Mouse (Mus musculus): Measurements from ENCODE around the gene Tctex1d1.

Tctex1d1 gene

GRCm38 (mm10) chr4:102978440-102978839, at the start of gene Tctex1d1:
Tctex1d1 (plus strand) TSS chr4:102978606.
- in situ Hi-C loops (cut with MboI, MseI), result no loop called here

- in situ Hi-C loops (cut with MboI, MseI), result no loop called here
Measured at GRCm38 (mm10) chr4:102929491-102929890, 48.9 kb upstream of the Tctex1d1 start.

- in situ Hi-C loops (cut with MboI, MseI), result no loop called here
Measured at GRCm38 (mm10) chr4:102930679-102931078, 47.7 kb upstream of the Tctex1d1 start.

GRCm38 (mm10) chr4:102940266-102940665, 38.1 kb upstream of the Tctex1d1 start:
- in situ Hi-C loops (cut with MboI, MseI), result no loop called here

GRCm38 (mm10) chr4:102940738-102941137, 37.7 kb upstream of the Tctex1d1 start:
- in situ Hi-C loops (cut with MboI, MseI), result no loop called here

- in situ Hi-C loops (cut with MboI, MseI), result no loop called here
Measured at GRCm38 (mm10) chr4:102944325-102944724, 34.1 kb upstream of the Tctex1d1 start.

GRCm38 (mm10) chr4:102952476-102952875, 25.9 kb upstream of the Tctex1d1 start:
- in situ Hi-C loops (cut with MboI, MseI), result no loop called here

- in situ Hi-C loops (cut with MboI, MseI), result no loop called here
Measured at GRCm38 (mm10) chr4:102955294-102955956, 23.0 kb upstream of the Tctex1d1 start.

GRCm38 (mm10) chr4:102959409-102959808, 19.0 kb upstream of the Tctex1d1 start:
- in situ Hi-C loops (cut with MboI, MseI), result no loop called here

- in situ Hi-C loops (cut with MboI, MseI), result loop anchor here (10.0 kb wide), 1 partner anchor 459 kb away; no protein-coding TSS in a partner anchor
Measured at GRCm38 (mm10) chr4:102964174-102964573, 14.2 kb upstream of the Tctex1d1 start.

GRCm38 (mm10) chr4:102967811-102968210, 10.6 kb upstream of the Tctex1d1 start:
- in situ Hi-C loops (cut with MboI, MseI), result loop anchor here (10.0 kb wide), 1 partner anchor 463 kb away; no protein-coding TSS in a partner anchor

- in situ Hi-C loops (cut with MboI, MseI), result loop anchor here (10.0 kb wide), 1 partner anchor 465 kb away; no protein-coding TSS in a partner anchor
Measured at GRCm38 (mm10) chr4:102969599-102969998, 8.8 kb upstream of the Tctex1d1 start.

- in situ Hi-C loops (cut with MboI, MseI), result no loop called here
Measured at GRCm38 (mm10) chr4:102971159-102971558, 7.2 kb upstream of the Tctex1d1 start.

GRCm38 (mm10) chr4:102972071-102972470, 6.3 kb upstream of the Tctex1d1 start:
- in situ Hi-C loops (cut with MboI, MseI), result no loop called here

GRCm38 (mm10) chr4:102974172-102974571, 4.2 kb upstream of the Tctex1d1 start:
- in situ Hi-C loops (cut with MboI, MseI), result no loop called here

- in situ Hi-C loops (cut with MboI, MseI), result no loop called here
Measured at GRCm38 (mm10) chr4:102976290-102977275, 1.8 kb upstream of the Tctex1d1 start.

- in situ Hi-C loops (cut with MboI, MseI), result no loop called here
Measured at GRCm38 (mm10) chr4:102977778-102978321, 556 bp upstream of the Tctex1d1 start.

GRCm38 (mm10) chr4:102979385-102979784, 979 bp downstream of the Tctex1d1 start:
- in situ Hi-C loops (cut with MboI, MseI), result no loop called here

GRCm38 (mm10) chr4:102981709-102982108, 3.3 kb downstream of the Tctex1d1 start:
- in situ Hi-C loops (cut with MboI, MseI), result no loop called here

- in situ Hi-C loops (cut with MboI, MseI), result loop anchor here (5.0 kb wide), 1 partner anchor 161 kb away; no protein-coding TSS in a partner anchor
Measured at GRCm38 (mm10) chr4:102986173-102986572, 7.8 kb downstream of the Tctex1d1 start.

- in situ Hi-C loops (cut with MboI, MseI), result loop anchor here (5.0 kb wide), 1 partner anchor 160 kb away; no protein-coding TSS in a partner anchor
Measured at GRCm38 (mm10) chr4:102986917-102987316, 8.5 kb downstream of the Tctex1d1 start.

GRCm38 (mm10) chr4:102987325-102987724, 8.9 kb downstream of the Tctex1d1 start:
- in situ Hi-C loops (cut with MboI, MseI), result loop anchor here (5.0 kb wide), 1 partner anchor 160 kb away; no protein-coding TSS in a partner anchor
